Mouse (Mus musculus): ENCODE results near the gene Gna15. TPM values are rescaled to one million over a fixed set of nuclear protein-coding genes. Genes with fewer than 3 reads are reported as not detected.

Gna15 gene
- total and polyA plus RNA-seq, 2 experiments from 2014 or later, result 0.63 TPM; not detected in 1

DNA sequence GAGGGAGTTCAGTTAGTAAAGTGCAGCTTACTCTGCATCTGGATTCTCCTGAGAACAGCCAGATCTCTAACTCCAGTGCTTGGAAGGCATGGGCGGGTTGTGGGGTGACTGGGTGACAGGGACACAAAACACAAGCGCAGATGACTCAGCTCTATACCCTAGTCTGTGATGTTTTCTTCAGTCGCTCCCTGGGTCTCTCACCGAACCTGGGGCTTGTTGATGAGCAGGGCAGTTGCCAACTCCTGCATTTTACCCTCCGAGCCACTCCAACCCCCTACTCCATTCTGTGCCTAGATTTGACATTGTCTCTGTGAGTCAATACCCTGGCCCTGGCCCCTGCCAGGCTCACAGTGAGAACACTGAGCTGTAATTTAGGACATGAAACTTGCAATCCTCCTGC, 22.2 kb downstream of the Gna15 start:
- Histone ChIP-seq H3K36me3 (replicated peaks; ENCODE audit: control insufficient read depth, insufficient read depth, low read length) (no peaks in the 10 kb centered on the region), H3K9ac (replicated peaks; ENCODE audit: low read depth, low read length) (no peak overlapping the region), H3K27ac (ENCODE audit: low read depth) (no peak overlapping the region), H3K27me3 (ENCODE audit: control insufficient read depth, insufficient read depth, low read length) (peaks cover 13% of the 10 kb centered on the region; the same call in 1 of the 2 replicates), H3K4me2 (ENCODE audit: low read depth, low read length) (no peak overlapping the region), H3K9me3 (replicated peaks; ENCODE audit: control insufficient read depth, low read length) (no peaks in the 10 kb centered on the region), H3K4me1 (ENCODE audit: control insufficient read depth, insufficient read depth) (no peaks in the 10 kb centered on the region), H3K4me3 (ENCODE audit: low read depth, low read length) (no peak overlapping the region)
- 80% methylated on average over 5 of the region's 5 CpGs for WGBS
- no peak for ATAC-seq (ENCODE audit: insufficient read depth, low read depth)
- no peak for TF ChIP-seq EP300 (IDR thresholded peaks at IDR 0.05; ENCODE audit: low read depth)
- TF ChIP-seq CTCF (IDR thresholded peaks at IDR 0.05; ENCODE audit: low read depth), result no peak
- no peak for DNase-seq (ENCODE audit: low spot score)

DNA sequence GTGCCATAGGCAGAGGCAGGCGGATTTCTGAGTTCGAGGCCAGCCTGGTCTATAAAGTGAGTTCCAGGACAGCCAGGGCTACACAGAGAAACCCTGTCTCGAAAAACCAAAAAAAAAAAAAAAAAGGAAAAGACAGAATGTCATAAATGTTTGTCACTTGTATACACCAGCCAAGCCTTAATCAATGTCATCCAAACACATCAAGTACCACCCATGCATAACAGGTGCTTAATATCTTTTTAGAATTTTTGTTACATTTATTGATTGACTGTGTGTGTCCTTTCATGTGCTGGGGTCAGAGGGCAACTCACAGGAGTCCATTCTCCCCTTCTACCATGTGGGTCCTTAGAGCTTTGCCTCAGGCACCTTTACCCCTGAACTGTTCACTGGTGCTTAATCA, 24.0 kb downstream of the Gna15 start, which contains the start of gene S1pr4:
TSS of gene S1pr4 (minus strand) at position 101 of the 400 bp plus-strand sequence.
- no peaks in the 10 kb centered on the region for H3K36me3 ChIP-seq (replicated peaks; ENCODE audit: control insufficient read depth, insufficient read depth, low read length)
- H3K4me2 ChIP-seq (ENCODE audit: low read depth, low read length), result peak within 1 kb of the TSS; percentile 25; the same call in 1 of the 2 replicates
- ATAC-seq (ENCODE audit: insufficient read depth, low read depth), result no peak
- H3K27ac ChIP-seq (ENCODE audit: low read depth), result no peak within 1 kb of the TSS; the same call in 1 of the 2 replicates
- H3K27me3 ChIP-seq (ENCODE audit: control insufficient read depth, insufficient read depth, low read length), result peaks cover 13% of the 10 kb centered on the region; the same call in 1 of the 2 replicates
- H3K4me1 ChIP-seq (ENCODE audit: control insufficient read depth, insufficient read depth), result peaks cover 8% of the 10 kb centered on the region
- no peak for DNase-seq (ENCODE audit: low spot score)
- WGBS, result 85% methylated on average over 3 of the region's 3 CpGs
- no peak within 1 kb of the TSS for H3K9ac ChIP-seq (replicated peaks; ENCODE audit: low read depth, low read length)
- H3K4me3 ChIP-seq (ENCODE audit: low read depth, low read length), result no peak within 1 kb of the TSS
- no peaks in the 10 kb centered on the region for H3K9me3 ChIP-seq (replicated peaks; ENCODE audit: control insufficient read depth, low read length)
- TF ChIP-seq CTCF (IDR thresholded peaks at IDR 0.05; ENCODE audit: low read depth), result no peak
- no peak for TF ChIP-seq EP300 (IDR thresholded peaks at IDR 0.05; ENCODE audit: low read depth)

DNA sequence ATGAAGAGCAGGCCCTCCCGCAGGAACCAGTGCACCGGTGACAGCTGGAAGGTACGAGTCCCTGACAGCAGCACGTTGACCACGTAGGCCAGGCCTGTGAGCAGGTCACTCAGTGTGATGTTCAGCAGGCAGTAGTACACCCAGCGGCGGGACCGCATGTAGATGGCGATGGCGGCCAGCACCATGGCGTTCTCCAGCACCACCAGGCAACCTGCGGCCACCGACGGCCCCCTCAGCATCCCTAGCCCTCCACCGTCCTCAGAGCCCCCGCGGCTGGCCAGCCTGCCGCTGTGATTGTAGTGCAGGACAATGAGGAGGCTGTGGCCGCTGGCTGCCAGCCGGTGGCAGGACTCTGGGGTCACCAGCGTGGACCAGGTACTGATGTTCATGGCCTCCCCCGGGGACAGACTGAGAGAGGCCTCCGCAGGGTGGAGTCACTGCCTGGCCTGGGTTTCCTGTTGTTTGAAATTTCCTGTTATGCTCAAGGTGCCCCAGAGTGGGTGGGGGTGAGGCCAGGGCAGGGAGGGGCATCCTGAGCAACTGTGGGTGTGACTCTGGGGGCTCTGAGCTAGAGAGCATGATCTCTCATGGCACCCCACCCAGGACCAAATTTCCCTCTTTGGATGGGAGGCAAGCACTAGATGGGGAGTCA, 24.6 kb downstream of the Gna15 start:
- peaks cover 13% of the 10 kb centered on the region for H3K4me1 ChIP-seq (ENCODE audit: control insufficient read depth, insufficient read depth)
- H3K9ac ChIP-seq (replicated peaks; ENCODE audit: low read depth, low read length), result no peak overlapping the region
- H3K36me3 ChIP-seq (replicated peaks; ENCODE audit: control insufficient read depth, insufficient read depth, low read length), result no peaks in the 10 kb centered on the region
- TF ChIP-seq EP300 (IDR thresholded peaks at IDR 0.05; ENCODE audit: low read depth) (no peak), CTCF (IDR thresholded peaks at IDR 0.05; ENCODE audit: low read depth) (no peak)
- ATAC-seq (ENCODE audit: insufficient read depth, low read depth), result no peak
- no peak overlapping the region for H3K4me3 ChIP-seq (ENCODE audit: low read depth, low read length)
- no peaks in the 10 kb centered on the region for H3K9me3 ChIP-seq (replicated peaks; ENCODE audit: control insufficient read depth, low read length)
- H3K4me2 ChIP-seq (ENCODE audit: low read depth, low read length), result peak overlapping the region; percentile 25; the same call in 1 of the 2 replicates
- WGBS, result 58% methylated on average over 23 of the region's 23 CpGs
- peaks cover 13% of the 10 kb centered on the region; the same call in 1 of the 2 replicates for H3K27me3 ChIP-seq (ENCODE audit: control insufficient read depth, insufficient read depth, low read length)
- no peak for DNase-seq (ENCODE audit: low spot score)
- H3K27ac ChIP-seq (ENCODE audit: low read depth), result no peak overlapping the region; the same call in 1 of the 2 replicates

GRCm38 (mm10) chr10:81498316-81499249, 25.4 kb downstream of the Gna15 start:
- Histone ChIP-seq H3K36me3 (replicated peaks; ENCODE audit: control insufficient read depth, insufficient read depth, low read length) (no peaks in the 10 kb centered on the region), H3K27ac (ENCODE audit: low read depth) (no peak overlapping the region; the same call in 1 of the 2 replicates), H3K4me1 (ENCODE audit: control insufficient read depth, insufficient read depth) (peaks cover 13% of the 10 kb centered on the region), H3K9me3 (replicated peaks; ENCODE audit: control insufficient read depth, low read length) (no peaks in the 10 kb centered on the region), H3K9ac (replicated peaks; ENCODE audit: low read depth, low read length) (no peak overlapping the region), H3K4me2 (ENCODE audit: low read depth, low read length) (no peak overlapping the region; the same call in 1 of the 2 replicates), H3K4me3 (ENCODE audit: low read depth, low read length) (no peak overlapping the region), H3K27me3 (ENCODE audit: control insufficient read depth, insufficient read depth, low read length) (0 out of 2 replicates have a peak, but pooled peaks cover 8% of the 10 kb centered on the region)
- TF ChIP-seq CTCF (IDR thresholded peaks at IDR 0.05; ENCODE audit: low read depth) (no peak), EP300 (IDR thresholded peaks at IDR 0.05; ENCODE audit: low read depth) (no peak)
- WGBS, result 80% methylated on average over 38 of the region's 38 CpGs
- DNase-seq (ENCODE audit: low spot score) (no peak), ATAC-seq (ENCODE audit: insufficient read depth, low read depth) (no peak)

DNA sequence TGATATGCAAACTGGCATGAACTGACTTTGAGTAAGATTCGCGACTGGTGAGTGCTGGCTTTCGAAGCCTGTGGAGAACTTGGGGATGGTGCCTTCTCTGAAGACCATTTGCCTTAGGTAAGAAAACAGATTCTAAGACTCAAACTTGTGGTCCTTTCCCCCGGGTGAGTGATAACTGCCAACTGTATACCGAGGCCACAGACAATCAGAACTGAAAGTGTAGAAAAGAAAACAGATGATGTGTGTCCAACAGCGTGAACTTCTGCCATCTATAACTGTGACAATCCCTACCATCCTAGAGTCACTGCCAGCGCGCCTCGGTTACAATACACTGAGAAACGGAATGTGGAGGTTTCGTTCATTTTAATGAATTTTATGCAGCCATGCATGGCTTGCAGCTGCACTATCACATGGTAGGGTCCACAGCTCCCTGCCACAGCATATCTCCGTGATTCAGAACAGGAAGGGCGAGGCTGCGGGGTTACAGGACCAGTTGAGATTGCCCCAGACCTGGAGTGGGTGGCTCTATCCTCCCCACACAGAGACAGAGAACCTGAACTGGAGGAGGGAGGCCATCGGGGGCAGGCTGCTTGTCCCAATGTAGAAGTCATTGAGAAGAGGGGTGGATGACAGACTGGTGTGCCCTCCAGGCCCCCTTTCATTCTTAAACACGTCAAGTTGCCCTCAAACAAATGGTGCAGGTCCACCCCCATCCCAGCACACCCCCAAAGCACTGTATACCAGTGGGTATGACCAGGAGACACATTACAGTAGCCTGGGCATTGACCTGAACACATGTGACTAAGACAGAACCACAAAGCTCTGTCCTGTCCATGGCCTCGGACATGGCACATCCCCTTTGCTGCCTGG, 26.4 kb downstream of the Gna15 start:
- Histone ChIP-seq H3K36me3 (replicated peaks; ENCODE audit: control insufficient read depth, insufficient read depth, low read length) (peaks cover 3% of the 10 kb centered on the region), H3K4me2 (ENCODE audit: low read depth, low read length) (no peak overlapping the region; the same call in 1 of the 2 replicates), H3K4me1 (ENCODE audit: control insufficient read depth, insufficient read depth) (peaks cover 13% of the 10 kb centered on the region), H3K9ac (replicated peaks; ENCODE audit: low read depth, low read length) (no peak overlapping the region), H3K4me3 (ENCODE audit: low read depth, low read length) (no peak overlapping the region), H3K27ac (ENCODE audit: low read depth) (no peak overlapping the region), H3K9me3 (replicated peaks; ENCODE audit: control insufficient read depth, low read length) (no peaks in the 10 kb centered on the region), H3K27me3 (ENCODE audit: control insufficient read depth, insufficient read depth, low read length) (no peaks in the 10 kb centered on the region)
- no peak for DNase-seq (ENCODE audit: low spot score)
- TF ChIP-seq CTCF (IDR thresholded peaks at IDR 0.05; ENCODE audit: low read depth), result no peak
- no peak for TF ChIP-seq EP300 (IDR thresholded peaks at IDR 0.05; ENCODE audit: low read depth)
- 76% methylated on average over 17 of the region's 17 CpGs for WGBS
- ATAC-seq (ENCODE audit: insufficient read depth, low read depth), result no peak
